Mouse (Mus musculus) c-Kit-positive CD71-negative TER-119-negative erythroid progenitor cells, embryonic 14.5 days (primary cell): Measurements from ENCODE around the gene Rffl.

ENCODE experiments used
- DNase-seq: peaks from one replicate; pipeline ENCODE4 v3.0.0-alpha.2; 2013; ENCODE audit warnings: low read depth

Gene Rffl

DNA sequence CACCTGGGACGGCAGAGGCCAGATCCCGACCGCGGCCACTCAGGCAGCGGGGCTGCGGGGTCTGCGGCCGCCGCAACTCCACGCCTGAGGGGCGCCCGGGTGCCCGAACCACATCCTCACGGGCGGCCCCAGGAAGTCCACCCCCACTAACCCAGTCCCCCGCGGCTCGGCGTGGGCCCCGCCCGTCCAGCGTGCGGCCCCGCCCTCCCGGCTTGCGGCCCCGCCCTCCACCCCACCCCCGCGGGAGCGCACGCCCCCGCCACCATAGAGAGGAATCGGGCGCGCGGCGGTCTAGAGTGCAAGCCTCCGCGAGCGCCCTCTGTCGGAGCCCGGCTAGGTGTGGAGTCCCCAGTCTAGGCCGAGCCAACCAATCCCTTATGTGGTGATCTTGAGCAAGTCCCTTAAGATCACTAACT is at the start of gene Rffl:
Gene Rffl, minus strand, starts transcription at position 180 of the 416 bp plus-strand sequence.
- peak; percentile 93 for DNase-seq

DNA sequence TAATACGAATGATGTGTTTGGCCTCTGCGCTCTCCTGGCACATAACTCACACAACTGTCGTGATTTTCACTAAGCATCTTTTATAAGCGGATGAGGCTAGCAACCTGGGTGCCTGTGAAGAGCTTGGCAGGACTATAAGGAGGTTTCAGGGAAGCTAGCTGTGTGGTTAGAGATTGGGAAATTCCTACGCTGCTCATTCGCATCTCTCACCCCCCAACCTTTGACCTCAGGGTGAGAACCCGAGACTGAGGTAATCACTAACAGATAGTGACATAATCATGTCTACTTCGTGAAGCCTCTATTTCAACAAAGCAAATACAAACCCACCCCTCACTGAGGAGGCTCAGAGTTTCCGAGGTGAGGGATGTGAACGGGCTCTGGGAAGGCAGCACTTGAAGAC is 49.8 kb upstream of the Rffl start:
- no peak for DNase-seq

DNA sequence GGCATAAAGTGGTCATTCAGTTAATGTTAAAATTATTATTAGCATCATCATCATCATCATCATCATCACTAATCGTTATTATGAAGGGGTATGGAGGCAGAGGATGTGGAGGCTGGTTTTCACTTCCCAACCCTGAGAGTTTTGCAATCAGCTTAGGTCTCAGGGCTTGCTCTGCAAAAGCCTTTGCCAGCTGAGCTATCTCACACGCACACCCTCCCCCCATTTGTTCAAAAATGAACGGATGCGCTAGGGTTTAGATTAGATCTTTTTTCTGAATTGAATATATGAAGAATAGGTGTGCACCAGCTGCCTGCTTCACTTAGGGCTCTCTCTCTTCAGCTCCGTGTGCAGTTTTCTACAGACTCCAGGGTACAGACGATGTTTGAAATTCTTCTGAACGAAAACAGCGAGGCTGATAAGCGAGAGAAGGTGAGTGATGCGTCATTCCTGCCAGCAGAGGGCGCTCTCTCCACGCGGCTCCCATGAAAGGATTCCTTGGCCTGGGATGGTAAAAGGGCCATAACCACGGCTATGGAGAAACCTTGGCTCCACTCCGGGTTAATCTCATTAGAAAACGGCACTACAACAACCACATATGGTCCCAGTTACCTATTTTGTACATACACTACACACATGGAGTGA is 43.8 kb upstream of the Rffl start:
- peak; percentile 68 for DNase-seq

DNA sequence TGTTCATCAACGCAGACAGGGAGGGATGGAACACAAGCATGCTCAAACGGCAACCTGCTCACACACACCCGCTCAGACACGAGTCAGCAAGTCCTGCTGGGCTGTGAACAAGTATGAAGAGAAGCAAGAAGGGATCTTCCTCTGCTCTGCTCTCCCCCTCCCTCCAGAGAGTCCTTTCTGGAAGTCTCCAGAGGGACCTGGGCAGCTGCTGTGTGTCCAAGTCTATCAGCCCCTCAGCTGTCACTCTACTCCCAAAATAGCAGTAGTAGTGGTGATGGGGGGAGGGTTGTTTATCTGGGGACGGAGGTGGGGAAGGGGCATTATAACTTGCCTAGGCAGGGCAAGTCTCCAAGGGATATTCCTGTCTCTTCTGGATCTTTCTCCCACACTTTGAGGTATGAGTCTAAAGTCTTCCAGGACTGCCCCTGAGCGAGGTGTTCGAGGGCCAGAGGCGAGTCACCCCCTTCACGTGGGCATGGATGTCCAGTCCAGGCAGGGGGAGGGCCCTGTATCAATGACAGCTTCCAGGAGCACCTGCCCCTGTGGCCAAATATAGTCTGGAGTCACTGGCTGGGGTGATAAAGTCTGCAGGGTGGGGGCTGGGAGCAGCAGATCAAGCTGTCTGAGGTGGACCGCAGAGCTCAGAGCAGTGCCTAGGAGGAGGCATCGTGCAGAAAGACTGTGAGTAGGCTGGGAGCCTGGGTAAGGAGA is 39.8 kb upstream of the Rffl start:
- no peak for DNase-seq

DNA sequence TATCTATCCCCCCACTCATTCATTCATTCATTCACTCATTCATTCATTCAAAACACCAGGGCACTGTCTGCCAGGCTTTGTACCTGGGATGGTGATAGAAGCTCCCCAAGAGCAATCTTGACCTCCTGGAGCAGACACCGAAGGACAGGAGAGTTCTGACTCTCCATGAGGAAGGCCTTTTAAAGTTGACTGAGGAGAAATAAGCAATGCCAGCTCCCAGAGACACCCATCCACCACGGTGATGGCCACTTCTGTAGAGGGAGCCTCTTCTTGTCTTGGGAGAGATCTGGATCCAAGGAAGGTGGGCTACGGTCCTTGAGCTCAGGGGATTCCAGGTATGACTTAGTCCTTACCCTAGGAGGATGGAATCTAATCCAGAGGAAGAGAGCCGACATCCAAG is 39.2 kb upstream of the Rffl start, which contains the start of gene Unc45b:
Gene Unc45b, plus strand, starts transcription at position 301 of the 400 bp plus-strand sequence.
- DNase-seq = no peak

DNA sequence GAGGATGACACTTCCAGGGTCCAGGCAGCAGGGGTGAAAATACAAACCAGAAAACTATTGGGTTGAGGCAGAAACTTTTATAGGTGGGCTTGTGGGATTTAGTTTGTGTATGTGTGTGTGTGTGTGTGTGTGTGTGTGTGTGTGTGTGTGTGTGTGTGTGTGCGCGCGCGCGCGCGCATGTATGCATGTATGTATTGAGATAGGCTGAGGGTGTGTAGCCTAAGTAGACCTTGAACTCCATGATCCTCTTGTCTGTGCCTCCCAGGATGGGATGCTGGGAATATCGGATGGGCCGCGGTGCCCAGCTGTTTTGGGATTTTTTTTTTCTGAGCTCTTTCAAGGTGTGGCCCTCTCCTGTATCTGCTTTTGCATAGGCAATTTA is 37.6 kb upstream of the Rffl start:
- no peak for DNase-seq

DNA sequence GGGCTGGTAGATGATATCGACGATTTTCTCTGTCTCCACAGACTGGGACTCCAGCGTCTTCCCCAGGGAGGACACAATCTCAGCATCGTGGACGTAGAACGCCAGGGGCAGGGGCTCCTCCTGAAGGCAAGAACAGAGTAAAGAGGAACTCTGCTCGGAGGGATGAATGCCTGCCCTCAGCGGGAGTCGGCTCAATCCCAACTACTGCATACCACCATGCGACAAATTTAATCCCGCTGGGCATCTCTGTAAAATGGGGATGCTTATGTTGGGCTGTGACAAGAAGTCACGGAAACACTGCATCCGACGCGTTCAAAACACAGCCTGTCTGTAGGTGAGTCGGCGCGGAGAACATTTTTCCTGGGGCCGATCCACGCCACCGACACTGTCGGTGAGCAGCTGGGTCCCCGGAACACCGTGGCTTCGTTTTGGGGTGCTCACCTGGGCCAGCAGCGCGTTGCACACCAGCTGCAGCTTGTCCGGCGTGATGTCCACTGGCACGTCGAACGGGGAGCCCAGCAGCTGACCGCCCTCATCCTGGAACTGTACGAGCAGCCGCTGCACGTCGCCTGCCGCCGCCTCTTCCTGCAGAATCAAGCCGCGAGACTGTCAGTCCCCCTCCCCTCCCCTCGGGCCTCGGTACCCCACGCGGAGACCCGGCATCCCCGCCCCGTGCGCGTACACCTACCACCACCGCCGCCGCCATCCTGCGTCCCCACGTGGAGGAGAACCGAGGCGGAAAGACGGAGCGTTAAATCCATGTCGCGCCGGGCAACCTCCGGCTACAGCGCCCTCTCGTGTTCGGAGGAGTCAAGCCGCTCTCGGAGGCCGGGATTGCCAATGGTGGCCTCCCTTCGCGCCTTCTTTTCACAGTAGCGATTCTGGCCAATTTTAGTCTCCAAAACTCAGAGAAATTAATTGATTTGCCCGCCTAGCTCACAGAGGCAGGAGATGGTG is 36.9 kb upstream of the Rffl start, which contains the start of gene Nle1:
Gene Nle1, minus strand, starts transcription at position 761 of the 957 bp plus-strand sequence.
- peak; percentile 93 for DNase-seq

DNA sequence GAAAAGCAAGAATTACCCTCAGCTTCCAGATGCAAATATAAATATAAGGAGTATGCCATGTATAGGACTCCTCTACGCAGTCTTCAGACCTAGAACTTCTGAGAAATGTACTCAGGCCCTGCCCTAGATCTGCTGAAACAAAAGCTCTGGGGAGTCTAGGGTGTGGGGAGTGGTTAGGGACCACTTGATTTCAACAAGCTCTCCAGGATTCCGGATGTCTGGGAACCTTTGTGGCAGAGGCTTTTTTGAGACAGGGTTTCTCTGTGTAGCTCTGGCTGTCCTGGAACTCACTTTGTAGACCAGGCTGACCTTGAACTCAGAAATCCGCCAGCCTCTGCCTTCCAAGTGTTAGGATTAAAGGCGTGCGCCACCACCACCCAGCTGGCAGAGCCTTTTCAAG is 34.8 kb upstream of the Rffl start:
- no peak for DNase-seq

DNA sequence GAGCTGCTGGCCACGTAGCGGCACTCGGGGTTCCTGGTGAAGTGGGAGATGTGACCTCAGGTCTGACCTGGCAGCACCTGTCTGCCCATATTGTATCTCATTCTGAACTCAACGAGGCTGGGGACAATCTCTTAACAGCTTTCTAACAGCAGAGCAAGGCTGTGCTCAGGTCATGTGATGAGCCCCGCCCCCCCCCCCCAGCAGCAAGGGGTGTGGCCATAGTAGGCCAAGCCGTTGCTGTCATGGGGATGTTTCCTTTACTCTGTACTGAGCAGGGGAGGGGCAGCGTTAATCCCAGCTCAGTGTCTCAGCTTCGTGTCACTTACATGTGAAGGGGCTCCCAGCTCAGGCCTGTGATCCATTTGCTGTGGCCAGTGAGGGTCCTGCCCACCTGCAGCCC is 33.9 kb upstream of the Rffl start:
- DNase-seq = no peak

DNA sequence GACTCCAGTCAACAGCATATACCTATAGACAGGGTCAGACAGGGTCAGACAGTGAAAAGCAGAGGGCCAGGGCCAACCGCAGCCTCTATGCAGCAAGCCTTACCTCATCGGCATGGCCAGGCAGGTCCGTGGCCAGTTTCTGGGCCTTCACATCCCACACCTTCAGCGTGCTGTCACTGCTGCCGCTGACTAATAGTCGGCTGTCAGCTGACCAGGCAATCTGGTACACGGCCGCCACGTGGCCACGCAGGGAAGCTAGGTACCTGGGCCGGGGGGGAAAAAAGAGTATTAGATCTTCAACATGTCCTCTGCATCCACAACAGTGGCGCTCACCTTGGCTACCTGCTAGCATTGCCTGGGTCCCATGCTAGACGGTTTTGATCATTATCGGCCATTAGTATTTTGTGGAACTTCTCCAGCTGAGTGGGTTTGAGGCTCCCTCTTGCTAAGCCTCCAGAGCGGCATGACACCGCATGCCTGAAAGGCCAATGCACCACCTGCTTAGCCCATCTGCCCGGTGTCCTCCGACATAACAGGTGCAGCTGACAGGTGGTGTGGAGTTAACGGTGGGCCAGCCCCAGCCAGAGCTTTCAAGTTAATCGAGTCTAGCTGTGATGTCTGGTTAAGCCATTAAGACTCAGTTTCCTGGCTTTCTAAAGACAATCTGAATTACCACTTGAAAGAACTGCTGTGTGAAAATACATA is 30.7 kb upstream of the Rffl start:
- no peak for DNase-seq

DNA sequence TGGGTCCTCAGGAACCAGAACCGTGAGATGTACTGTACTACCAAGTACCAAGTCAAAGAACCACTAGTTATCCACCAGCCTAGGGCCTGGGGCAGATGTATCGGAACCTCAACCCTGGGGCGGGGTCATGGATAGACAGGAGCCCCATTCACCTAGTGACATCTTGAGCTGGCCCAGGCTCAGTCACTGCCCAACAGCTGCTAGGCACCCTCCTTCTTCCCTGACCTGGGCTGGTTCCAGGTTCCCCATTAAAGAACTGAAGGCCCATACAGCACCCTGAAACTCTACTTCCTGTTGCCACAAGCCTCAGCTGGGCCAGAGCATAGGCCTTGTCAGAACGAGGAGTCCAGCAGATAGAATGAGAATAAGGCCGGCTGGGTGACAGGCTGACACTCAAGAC is 28.7 kb upstream of the Rffl start:
- no peak for DNase-seq

DNA sequence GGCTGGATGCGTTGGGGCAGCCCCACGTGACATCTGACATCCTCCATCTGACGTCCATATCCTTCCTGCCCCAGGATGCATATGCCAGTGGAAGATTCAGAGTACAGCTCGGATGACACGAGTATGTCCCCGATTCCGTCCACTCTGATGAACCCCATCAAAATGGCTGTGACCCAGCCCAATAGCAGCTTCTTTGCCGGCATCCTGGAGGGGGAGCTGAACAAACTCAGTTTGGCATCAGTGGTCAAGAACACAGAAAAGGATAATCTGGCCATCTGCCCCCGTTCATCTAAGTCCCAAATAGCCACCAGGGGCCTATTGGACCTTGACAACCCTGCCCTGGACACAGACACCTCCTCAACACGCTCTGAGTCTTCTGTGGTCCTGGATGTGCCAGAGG is 26.5 kb upstream of the Rffl start:
- DNase-seq = no peak

DNA sequence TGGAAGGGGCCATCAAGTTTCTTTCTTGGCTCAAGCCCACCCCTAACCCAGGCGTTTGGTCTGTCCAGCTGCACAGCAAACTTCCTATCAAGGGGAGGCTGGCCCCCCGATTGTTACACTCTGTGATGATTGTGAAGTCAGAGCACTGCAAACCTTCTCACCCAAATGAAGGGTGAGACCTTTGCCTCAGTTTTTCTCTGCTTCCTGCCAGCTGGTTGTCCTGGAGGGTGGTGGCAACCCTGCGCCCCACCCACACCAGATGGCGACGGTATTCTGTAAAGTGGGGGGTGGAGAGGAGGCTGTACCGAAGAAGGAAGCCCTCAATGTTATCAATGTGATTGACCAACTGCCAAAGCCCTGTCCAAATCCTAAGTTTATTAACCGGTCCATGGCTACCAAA is 20.9 kb upstream of the Rffl start, which contains the start of gene Fndc8:
Gene Fndc8, plus strand, starts transcription at position 189 of the 400 bp plus-strand sequence.
- DNase-seq = no peak

DNA sequence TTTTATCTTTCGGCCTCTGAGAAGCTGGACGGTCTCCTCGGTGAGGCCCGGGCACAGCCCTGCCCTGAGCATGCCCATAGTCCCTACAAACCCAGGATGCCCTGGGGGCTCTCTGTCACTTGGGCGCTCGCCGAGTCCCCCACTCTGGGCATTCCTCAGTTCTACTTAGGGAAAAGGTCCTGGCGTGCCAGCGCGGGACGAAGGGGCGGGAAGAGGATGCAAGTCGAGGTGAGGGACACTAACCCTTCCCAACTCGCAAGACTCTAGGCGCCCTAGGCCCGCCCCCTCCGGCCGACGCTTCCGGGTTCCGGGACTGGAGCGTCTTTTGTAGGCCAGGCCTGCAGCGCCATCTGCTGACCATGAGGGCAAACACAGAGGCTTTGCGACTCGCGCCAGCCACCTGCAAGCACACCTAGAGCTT is 19.3 kb upstream of the Rffl start, which contains the start of gene Rad51d:
Gene Rad51d, minus strand, starts transcription at position 273 of the 421 bp plus-strand sequence.
- peak; percentile 97 for DNase-seq

DNA sequence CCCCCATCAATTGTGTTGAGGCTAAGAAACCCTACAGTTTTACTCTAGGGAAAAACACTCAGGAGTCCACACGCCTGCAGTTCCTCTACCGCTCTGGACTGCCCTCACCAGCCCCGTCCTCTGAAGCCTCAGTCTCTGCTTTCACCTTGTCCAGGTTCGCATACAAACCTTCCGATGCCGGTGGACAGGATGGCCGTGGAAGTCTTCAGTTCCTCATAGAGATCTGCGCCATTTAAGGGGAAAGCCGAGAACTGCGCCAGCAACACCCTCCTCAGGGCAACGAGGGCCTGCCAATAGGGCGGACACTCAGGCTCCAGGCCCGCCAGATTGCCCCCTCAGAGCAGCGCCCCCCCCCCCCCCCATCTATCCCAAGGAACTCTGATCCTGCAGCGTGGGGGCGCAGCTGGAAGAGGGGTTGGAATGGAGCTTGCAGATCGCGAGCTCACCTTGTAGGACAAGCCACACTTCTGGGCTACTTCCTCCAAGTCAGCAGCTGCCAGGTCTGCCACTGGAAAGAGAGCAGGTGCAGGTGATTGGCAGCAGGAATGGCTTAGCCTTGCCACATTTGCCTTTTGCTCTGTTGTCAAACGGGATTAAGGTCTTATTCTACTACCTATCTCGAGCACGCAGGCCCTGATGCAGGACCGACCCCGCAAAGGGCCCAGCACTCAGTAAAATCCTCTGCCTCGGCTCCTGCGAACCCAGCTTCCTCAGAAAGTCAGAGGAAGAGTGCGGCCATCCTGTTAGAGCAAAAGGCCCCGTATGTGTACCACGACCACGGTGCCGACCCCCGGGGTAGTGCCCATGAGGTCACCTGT is 18.7 kb upstream of the Rffl start:
- no peak for DNase-seq

DNA sequence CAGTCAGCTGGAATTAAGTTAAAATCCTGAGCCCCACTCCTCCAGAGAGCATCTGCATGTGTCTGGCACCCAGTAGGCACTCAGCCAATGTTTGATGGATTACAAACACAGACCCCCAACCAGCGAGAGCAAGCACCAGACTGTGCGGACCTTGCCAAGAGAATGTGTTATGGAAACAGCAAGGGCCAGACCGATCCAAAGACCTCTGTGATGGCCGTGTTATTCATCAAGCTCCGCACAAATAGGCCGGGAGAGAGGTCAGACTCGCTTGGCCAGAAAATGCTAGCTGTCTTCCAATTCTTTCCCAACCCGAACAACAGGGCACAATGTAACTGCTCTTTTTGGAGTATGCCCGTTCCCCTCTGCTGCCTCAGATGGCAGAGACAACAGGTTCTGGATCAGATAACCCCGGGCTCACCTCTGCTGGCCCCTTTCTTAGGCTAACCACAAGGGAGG is 17.5 kb upstream of the Rffl start:
- DNase-seq = no peak

DNA sequence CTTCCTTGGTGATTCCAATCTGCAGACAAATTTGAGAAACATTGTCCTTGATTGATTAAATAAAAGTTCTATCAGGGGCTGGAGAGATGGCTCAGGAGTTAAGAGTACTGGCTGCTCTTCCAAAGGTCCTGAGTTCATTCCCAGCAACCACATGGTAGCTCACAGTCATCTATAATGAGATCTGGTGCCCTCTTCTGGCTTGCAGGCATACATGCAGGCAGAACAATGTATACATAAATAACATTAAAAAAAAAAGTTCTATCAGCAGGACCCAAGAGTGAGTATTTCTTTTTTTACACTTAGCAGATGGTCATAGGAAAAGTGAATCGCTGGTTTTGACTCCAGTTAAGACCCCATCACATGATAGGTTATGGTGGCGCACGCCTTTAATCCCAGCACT is 15.5 kb upstream of the Rffl start:
- no peak for DNase-seq

DNA sequence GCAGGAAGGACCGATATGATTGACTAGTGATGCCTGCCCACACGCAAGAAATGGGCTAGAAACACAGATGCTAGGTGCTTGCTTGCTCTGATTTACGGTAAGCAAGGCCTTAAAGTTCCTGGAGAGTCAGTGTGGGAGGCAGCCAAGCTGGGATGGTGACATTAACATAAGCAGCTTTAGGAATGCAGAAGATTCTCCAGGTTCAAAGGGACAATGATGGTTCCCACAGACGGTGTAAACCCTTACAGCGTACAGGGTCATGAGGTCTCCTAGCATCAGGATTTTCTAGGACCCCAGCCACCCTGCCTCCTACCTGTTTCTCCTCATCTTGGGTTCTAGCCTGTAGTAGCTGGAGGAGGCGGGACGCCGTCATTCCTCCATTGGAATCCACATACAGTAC is 12.2 kb upstream of the Rffl start:
- DNase-seq = no peak

DNA sequence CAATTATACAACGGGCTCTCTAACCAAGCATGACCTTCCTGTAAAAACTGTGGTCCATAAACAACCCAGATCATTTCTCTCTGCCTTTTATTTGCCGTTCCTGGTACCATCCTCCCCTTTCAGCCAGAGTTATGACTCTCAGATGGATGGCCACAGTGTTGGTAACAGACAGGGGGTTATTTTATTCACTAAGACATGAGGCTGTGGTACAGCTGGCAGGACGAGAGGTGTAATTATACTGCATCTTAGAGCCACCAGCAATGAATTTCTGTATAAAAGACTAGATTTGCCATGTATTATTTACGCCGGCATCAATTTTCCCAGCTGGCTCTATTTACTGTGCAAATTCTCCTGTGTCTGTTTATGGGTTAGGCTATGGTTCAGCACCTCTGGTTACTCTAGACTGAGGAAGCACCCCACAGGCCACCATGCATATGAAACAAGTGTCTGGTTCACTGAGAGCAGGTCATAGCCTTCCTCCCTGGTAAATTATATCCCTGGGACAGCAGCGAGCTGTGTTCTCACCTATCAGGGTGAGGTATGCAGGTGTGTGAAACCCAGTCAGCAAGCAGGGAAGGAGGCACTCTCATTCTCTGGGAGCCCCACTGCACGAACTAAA is 6.8 kb upstream of the Rffl start:
- no peak for DNase-seq

DNA sequence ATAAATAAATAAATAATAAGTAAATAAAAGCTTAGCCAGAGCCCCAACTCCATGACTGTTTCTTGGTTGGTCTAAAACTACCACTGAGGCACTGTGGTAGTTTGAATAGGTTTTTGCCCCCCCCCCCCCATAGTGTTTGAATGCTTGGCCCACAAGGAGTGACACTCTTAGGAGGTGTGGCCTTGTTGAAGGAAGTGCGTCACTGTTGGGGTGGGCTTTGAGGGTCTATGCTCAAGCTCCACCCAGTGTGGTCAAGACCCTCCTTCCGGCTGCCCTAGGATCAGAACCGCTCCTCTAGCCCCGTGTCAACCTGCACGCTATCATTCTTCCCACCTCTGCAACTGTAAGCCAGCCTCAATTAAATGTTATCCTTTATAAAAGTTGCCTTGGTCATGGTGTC is 4.6 kb upstream of the Rffl start:
- DNase-seq = no peak
